Mouse (Mus musculus): ENCODE results near the gene Arl4c.

- TF ChIP-seq CTCF (IDR thresholded peaks at IDR 0.05; ENCODE audit: borderline replicate concordance, extremely low read depth, insufficient read depth, insufficient read length) (no peak), POLR2A (IDR thresholded peaks at IDR 0.05; ENCODE audit: borderline replicate concordance, extremely low read depth, insufficient read depth, insufficient read length, poor library complexity, severe bottlenecking) (no peak)
Measured at GRCm38 (mm10) chr1:88699401-88699800, 2.6 kb downstream of the Arl4c start.

Data from brain, embryonic 14.5 days (tissue).